Mouse (Mus musculus): ENCODE measurements at regions not wholly inside any gene's neighbourhood (a gene's known extent, or its start where the extent isn't known, plus 50 kb on each side); places are given as distances from the start of the nearest gene placed in this dataset.

GRCm38 (mm10) chr9:79346371-79347096 lies 372.1 kb downstream of the Col12a1 start:
- Histone ChIP-seq H3K4me2 (ENCODE audit: low read depth, low read length) (no peak overlapping the region), H3K36me3 (ENCODE audit: control insufficient read depth, insufficient read depth, low read length) (no peaks in the 10 kb centered on the region), H3K4me1 (ENCODE audit: control insufficient read depth, insufficient read depth, low read length) (no peaks in the 10 kb centered on the region), H3K27ac (ENCODE audit: low read depth, low read length) (no peak overlapping the region), H3K4me3 (ENCODE audit: low read depth, low read length) (no peak overlapping the region), H3K9ac (replicated peaks; ENCODE audit: low read depth, low read length) (no peak overlapping the region), H3K27me3 (ENCODE audit: control insufficient read depth, insufficient read depth, low read length) (no peaks in the 10 kb centered on the region), H3K9me3 (ENCODE audit: control insufficient read depth, low read length) (no peaks in the 10 kb centered on the region)
- ATAC-seq (ENCODE audit: low read depth): no peak
- 89% methylated on average over 15 of the region's 15 CpGs for WGBS

- Histone ChIP-seq H3K4me2 (ENCODE audit: low read depth, low read length) (no peak overlapping the region), H3K4me1 (ENCODE audit: control insufficient read depth, insufficient read depth, low read length) (no peaks in the 10 kb centered on the region), H3K36me3 (ENCODE audit: control insufficient read depth, insufficient read depth, low read length) (no peaks in the 10 kb centered on the region), H3K4me3 (ENCODE audit: low read depth, low read length) (no peak overlapping the region), H3K27me3 (ENCODE audit: control insufficient read depth, insufficient read depth, low read length) (no peaks in the 10 kb centered on the region), H3K9ac (replicated peaks; ENCODE audit: low read depth, low read length) (no peak overlapping the region), H3K27ac (ENCODE audit: low read depth, low read length) (no peak overlapping the region), H3K9me3 (ENCODE audit: control insufficient read depth, low read length) (no peaks in the 10 kb centered on the region)
- 91% methylated on average over 2 of the region's 2 CpGs for WGBS
- no peak for ATAC-seq (ENCODE audit: low read depth)
Observed at GRCm38 (mm10) chr9:79392020-79392419, 326.6 kb downstream of the Col12a1 start.

GRCm38 (mm10) chr9:79414989-79415388 lies 303.6 kb downstream of the Col12a1 start:
- Histone ChIP-seq H3K27ac (ENCODE audit: low read depth, low read length) (no peak overlapping the region), H3K4me2 (ENCODE audit: low read depth, low read length) (no peak overlapping the region), H3K9ac (replicated peaks; ENCODE audit: low read depth, low read length) (no peak overlapping the region), H3K36me3 (ENCODE audit: control insufficient read depth, insufficient read depth, low read length) (no peaks in the 10 kb centered on the region), H3K27me3 (ENCODE audit: control insufficient read depth, insufficient read depth, low read length) (no peaks in the 10 kb centered on the region), H3K9me3 (ENCODE audit: control insufficient read depth, low read length) (no peaks in the 10 kb centered on the region), H3K4me3 (ENCODE audit: low read depth, low read length) (no peak overlapping the region), H3K4me1 (ENCODE audit: control insufficient read depth, insufficient read depth, low read length) (no peaks in the 10 kb centered on the region)
- ATAC-seq (ENCODE audit: low read depth): no peak

- Histone ChIP-seq H3K27me3 (ENCODE audit: control insufficient read depth, insufficient read depth, low read length) (no peaks in the 10 kb centered on the region), H3K36me3 (ENCODE audit: control insufficient read depth, insufficient read depth, low read length) (no peaks in the 10 kb centered on the region), H3K27ac (ENCODE audit: low read depth, low read length) (no peak overlapping the region), H3K4me1 (ENCODE audit: control insufficient read depth, insufficient read depth, low read length) (no peaks in the 10 kb centered on the region), H3K9ac (replicated peaks; ENCODE audit: low read depth, low read length) (no peak overlapping the region), H3K9me3 (ENCODE audit: control insufficient read depth, low read length) (no peaks in the 10 kb centered on the region), H3K4me3 (ENCODE audit: low read depth, low read length) (no peak overlapping the region), H3K4me2 (ENCODE audit: low read depth, low read length) (no peak overlapping the region)
- 51% methylated on average over 1 of the region's 1 CpGs for WGBS
- ATAC-seq (ENCODE audit: low read depth): no peak
Observed at GRCm38 (mm10) chr9:79430417-79430816, 288.2 kb downstream of the Col12a1 start.

- H3K4me1 ChIP-seq (ENCODE audit: control insufficient read depth, insufficient read depth, low read length): no peaks in the 10 kb centered on the region
- H3K27ac ChIP-seq (ENCODE audit: low read depth, low read length): no peak overlapping the region
- ATAC-seq (ENCODE audit: low read depth): no peak
Observed at GRCm38 (mm10) chr9:79437636-79438035, 281.0 kb downstream of the Col12a1 start.

GRCm38 (mm10) chr9:79439233-79439960 lies 279.2 kb downstream of the Col12a1 start:
- H3K9me3 ChIP-seq (ENCODE audit: control insufficient read depth, low read length): no peaks in the 10 kb centered on the region
- H3K36me3 ChIP-seq (ENCODE audit: control insufficient read depth, insufficient read depth, low read length): no peaks in the 10 kb centered on the region
- no peaks in the 10 kb centered on the region for H3K4me1 ChIP-seq (ENCODE audit: control insufficient read depth, insufficient read depth, low read length)
- no peak overlapping the region for H3K4me3 ChIP-seq (ENCODE audit: low read depth, low read length)
- no peak for ATAC-seq (ENCODE audit: low read depth)
- no peaks in the 10 kb centered on the region for H3K27me3 ChIP-seq (ENCODE audit: control insufficient read depth, insufficient read depth, low read length)
- 60% methylated on average over 11 of the region's 11 CpGs for WGBS
- no peak overlapping the region for H3K4me2 ChIP-seq (ENCODE audit: low read depth, low read length)
- no peak overlapping the region for H3K27ac ChIP-seq (ENCODE audit: low read depth, low read length)
- H3K9ac ChIP-seq (replicated peaks; ENCODE audit: low read depth, low read length): no peak overlapping the region

More at GRCm38 (mm10) chr9:79437636-79438035, 281.0 kb downstream of the Col12a1 start:
- H3K36me3 ChIP-seq (ENCODE audit: control insufficient read depth, insufficient read depth, low read length): no peaks in the 10 kb centered on the region
- no peak overlapping the region for H3K4me2 ChIP-seq (ENCODE audit: low read depth, low read length)
- no peak overlapping the region for H3K9ac ChIP-seq (replicated peaks; ENCODE audit: low read depth, low read length)
- no peak overlapping the region for H3K4me3 ChIP-seq (ENCODE audit: low read depth, low read length)
- no peaks in the 10 kb centered on the region for H3K9me3 ChIP-seq (ENCODE audit: control insufficient read depth, low read length)
- 84% methylated on average over 3 of the region's 3 CpGs for WGBS
- H3K27me3 ChIP-seq (ENCODE audit: control insufficient read depth, insufficient read depth, low read length): no peaks in the 10 kb centered on the region

- ATAC-seq (ENCODE audit: low read depth): no peak
- Histone ChIP-seq H3K4me3 (ENCODE audit: low read depth, low read length) (no peak overlapping the region), H3K36me3 (ENCODE audit: control insufficient read depth, insufficient read depth, low read length) (no peaks in the 10 kb centered on the region), H3K27ac (ENCODE audit: low read depth, low read length) (no peak overlapping the region), H3K9me3 (ENCODE audit: control insufficient read depth, low read length) (no peaks in the 10 kb centered on the region), H3K9ac (replicated peaks; ENCODE audit: low read depth, low read length) (no peak overlapping the region), H3K27me3 (ENCODE audit: control insufficient read depth, insufficient read depth, low read length) (no peaks in the 10 kb centered on the region), H3K4me1 (ENCODE audit: control insufficient read depth, insufficient read depth, low read length) (no peaks in the 10 kb centered on the region), H3K4me2 (ENCODE audit: low read depth, low read length) (no peak overlapping the region)
- WGBS: 57% methylated on average over 3 of the region's 3 CpGs
Observed at GRCm38 (mm10) chr9:79455226-79455625, 263.4 kb downstream of the Col12a1 start.

GRCm38 (mm10) chr9:79479118-79479517 lies 239.5 kb downstream of the Col12a1 start:
- 23% methylated on average over 1 of the region's 1 CpGs for WGBS
- H3K36me3 ChIP-seq (ENCODE audit: control insufficient read depth, insufficient read depth, low read length): no peaks in the 10 kb centered on the region
- no peak overlapping the region for H3K4me3 ChIP-seq (ENCODE audit: low read depth, low read length)
- H3K27ac ChIP-seq (ENCODE audit: low read depth, low read length): no peak overlapping the region
- H3K27me3 ChIP-seq (ENCODE audit: control insufficient read depth, insufficient read depth, low read length): no peaks in the 10 kb centered on the region
- no peak overlapping the region for H3K9ac ChIP-seq (replicated peaks; ENCODE audit: low read depth, low read length)
- H3K4me1 ChIP-seq (ENCODE audit: control insufficient read depth, insufficient read depth, low read length): no peaks in the 10 kb centered on the region
- H3K9me3 ChIP-seq (ENCODE audit: control insufficient read depth, low read length): no peaks in the 10 kb centered on the region
- no peak overlapping the region for H3K4me2 ChIP-seq (ENCODE audit: low read depth, low read length)
- no peak for ATAC-seq (ENCODE audit: low read depth)

- no peaks in the 10 kb centered on the region for H3K27me3 ChIP-seq (ENCODE audit: control insufficient read depth, insufficient read depth, low read length)
- H3K27ac ChIP-seq (ENCODE audit: low read depth, low read length): no peak overlapping the region
- no peaks in the 10 kb centered on the region for H3K36me3 ChIP-seq (ENCODE audit: control insufficient read depth, insufficient read depth, low read length)
- no peak overlapping the region for H3K4me2 ChIP-seq (ENCODE audit: low read depth, low read length)
- H3K4me1 ChIP-seq (ENCODE audit: control insufficient read depth, insufficient read depth, low read length): no peaks in the 10 kb centered on the region
- no peak overlapping the region for H3K9ac ChIP-seq (replicated peaks; ENCODE audit: low read depth, low read length)
- 66% methylated on average over 2 of the region's 2 CpGs for WGBS
- H3K9me3 ChIP-seq (ENCODE audit: control insufficient read depth, low read length): no peaks in the 10 kb centered on the region
- H3K4me3 ChIP-seq (ENCODE audit: low read depth, low read length): no peak overlapping the region
- no peak for ATAC-seq (ENCODE audit: low read depth)
Observed at GRCm38 (mm10) chr9:79500253-79500652, 218.4 kb downstream of the Col12a1 start.
